Mouse (Mus musculus) layer of hippocampus, postnatal 36 days (tissue): ENCODE measurements around the gene B020031M17Rik. TPM values are rescaled to one million over a fixed set of nuclear protein-coding genes. Genes with fewer than 3 reads are reported as not detected.
"Not testable (repeated sequence)": the region's sequence is repeated elsewhere in the genome, so short reads cannot be mapped to it uniquely, and the experiment has no call there.

Experiments
- DNase-seq, 2 experiments: peaks; one replicate each; pipeline ENCODE4 v3.0.0; 2022
- total RNA-seq, 2 experiments: library from RNA; stranded (reverse); gene quantifications; 2 replicates each; pipeline ENCODE4 v1.2.3; 2021

Gene B020031M17Rik
- total RNA-seq = not detected

GRCm38 (mm10) chr13:119950706-119951105 lies at the start of gene B020031M17Rik:
TSS of gene B020031M17Rik (minus strand) at chr13:119950806.
- DNase-seq = not testable (repeated sequence)

GRCm38 (mm10) chr13:119999215-119999614 lies 48.6 kb upstream of the B020031M17Rik start:
- DNase-seq = not testable (repeated sequence)

GRCm38 (mm10) chr13:119998442-119999086 lies 48.0 kb upstream of the B020031M17Rik start:
- not testable (repeated sequence) for DNase-seq

- not testable (repeated sequence) for DNase-seq
Measured at GRCm38 (mm10) chr13:119991917-119992496, 41.4 kb upstream of the B020031M17Rik start.

GRCm38 (mm10) chr13:119991264-119991663 lies 40.7 kb upstream of the B020031M17Rik start:
- not testable (repeated sequence) for DNase-seq

GRCm38 (mm10) chr13:119969163-119969562 lies 18.6 kb upstream of the B020031M17Rik start:
- not testable (repeated sequence) for DNase-seq

GRCm38 (mm10) chr13:119968193-119968592 lies 17.6 kb upstream of the B020031M17Rik start:
- DNase-seq = not testable (repeated sequence)

GRCm38 (mm10) chr13:119965968-119966367 lies 15.4 kb upstream of the B020031M17Rik start:
- DNase-seq = not testable (repeated sequence)

- not testable (repeated sequence) for DNase-seq
Measured at GRCm38 (mm10) chr13:119965302-119965952, 14.8 kb upstream of the B020031M17Rik start.

GRCm38 (mm10) chr13:119962856-119963255 lies 12.2 kb upstream of the B020031M17Rik start:
- not testable (repeated sequence) for DNase-seq

- not testable (repeated sequence) for DNase-seq
Measured at GRCm38 (mm10) chr13:119955567-119955966, 5.0 kb upstream of the B020031M17Rik start.

GRCm38 (mm10) chr13:119955089-119955488 lies 4.5 kb upstream of the B020031M17Rik start:
- DNase-seq = not testable (repeated sequence)

GRCm38 (mm10) chr13:119929172-119929571 lies 21.4 kb downstream of the B020031M17Rik start, which contains the start of gene Gm21761:
TSS of gene Gm21761 (minus strand) at chr13:119929272.
- not testable (repeated sequence) for DNase-seq

GRCm38 (mm10) chr13:119924597-119925340 lies 25.8 kb downstream of the B020031M17Rik start:
- not testable (repeated sequence) for DNase-seq

GRCm38 (mm10) chr13:119916966-119917722 lies 33.5 kb downstream of the B020031M17Rik start:
- DNase-seq = not testable (repeated sequence)

GRCm38 (mm10) chr13:119916449-119916848 lies 34.2 kb downstream of the B020031M17Rik start:
- DNase-seq = not testable (repeated sequence)

Other genes with a start within 250 kb of the B020031M17Rik start
- 10 to 100 TPM; 12.6 to 14.5 TPM for gene Nim1k, start 194.9 kb downstream of the B020031M17Rik start, total RNA-seq
- gene Zfp131, start 159.9 kb downstream of the B020031M17Rik start, total RNA-seq = 10 to 100 TPM; 42.5 to 44.9 TPM
- gene AF067063, start 120.6 kb downstream of the B020031M17Rik start, total RNA-seq = not detected
- not detected for gene D13Ertd608e, start 114.8 kb downstream of the B020031M17Rik start, total RNA-seq
- gene Tcstv1, start 56.0 kb downstream of the B020031M17Rik start, total RNA-seq = not detected
- not detected for gene Gm21761, start 21.5 kb downstream of the B020031M17Rik start, total RNA-seq
- not detected for gene Gm36079, start 76.2 kb upstream of the B020031M17Rik start, total RNA-seq
- not detected for gene Gm21188, start 101.4 kb upstream of the B020031M17Rik start, total RNA-seq
- not detected for gene Gm20767, start 189.4 kb upstream of the B020031M17Rik start, total RNA-seq
- not detected for gene Gm21818, start 221.6 kb upstream of the B020031M17Rik start, total RNA-seq